Mouse (Mus musculus): ENCODE results near the gene Snrpa1. TPM values are rescaled to one million over a fixed set of nuclear protein-coding genes. Genes with fewer than 3 reads are reported as not detected.

Gene Snrpa1
- 126 and 143 TPM in 2 replicates for polyA plus RNA-seq (2015; fragmentation: Nextera tagmentation; extraction: Ambion mirVana)

DNA sequence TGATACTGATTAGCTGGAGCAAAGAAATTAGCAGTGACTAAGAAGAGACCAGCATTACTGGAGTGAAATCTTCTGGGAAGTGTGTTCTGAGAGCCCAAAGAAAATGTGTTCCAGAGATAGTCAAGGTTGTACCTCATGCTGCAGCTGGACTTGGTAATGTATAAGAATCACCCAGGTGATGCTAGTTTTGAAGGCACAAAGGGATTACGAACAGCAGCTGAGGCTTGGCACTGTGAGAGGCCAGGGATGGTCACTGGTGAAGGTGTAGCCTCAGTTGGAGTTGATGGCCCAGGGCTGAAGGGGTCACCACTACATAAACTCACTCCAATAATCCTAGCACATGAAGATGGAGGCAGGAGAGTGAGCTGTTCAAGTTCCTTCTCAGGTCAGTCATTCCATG is at the start of gene Snrpa1:
Snrpa1 (plus strand) TSS at position 301 of the 400 bp plus-strand sequence.
- H3K4me2 ChIP-seq (ENCODE audit: low read depth, low read length): peak within 1 kb of the TSS; percentile 91
- no peaks in the 10 kb centered on the region for H3K9me3 ChIP-seq (replicated peaks; ENCODE audit: control insufficient read depth, low read length)
- peak within 1 kb of the TSS; percentile 92 for H3K9ac ChIP-seq (ENCODE audit: low read length)
- H3K4me3 ChIP-seq (replicated peaks; ENCODE audit: low read length): peak within 1 kb of the TSS; percentile 85
- peaks cover 9% of the 10 kb centered on the region; the same call in 1 of the 2 replicates for H3K4me1 ChIP-seq (ENCODE audit: control insufficient read depth, insufficient read depth, low read length)
- H3K36me3 ChIP-seq (ENCODE audit: control insufficient read depth, insufficient read depth, low read length): no peaks in the 10 kb centered on the region
- H3K27ac ChIP-seq (ENCODE audit: low read length): no peak within 1 kb of the TSS
- WGBS: 73% methylated on average over 1 of the region's 1 CpGs
- no peaks in the 10 kb centered on the region for H3K27me3 ChIP-seq (ENCODE audit: control insufficient read depth, insufficient read depth, low read length)
- ATAC-seq (ENCODE audit: insufficient read depth, low FRiP score): no peak

DNA sequence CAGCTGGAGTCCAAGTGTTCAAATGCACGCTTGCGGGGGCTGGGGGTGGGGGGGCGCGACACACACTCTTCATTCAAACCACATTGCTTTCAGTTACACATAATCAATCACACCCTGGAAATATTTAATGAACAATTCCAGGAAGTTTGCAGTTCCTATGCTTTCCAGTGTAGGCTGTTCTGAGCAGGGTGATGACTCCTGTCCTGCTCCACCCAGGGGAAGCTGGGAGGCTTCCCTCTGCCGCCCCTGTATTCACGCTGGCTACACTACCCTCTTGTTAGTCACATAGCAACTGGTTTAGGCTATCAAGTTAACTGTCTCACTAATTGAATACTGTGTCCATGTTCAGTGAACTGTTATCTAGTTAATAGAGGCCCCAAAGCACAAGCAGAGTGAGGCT is 48.3 kb upstream of the Snrpa1 start:
- Histone ChIP-seq H3K9ac (ENCODE audit: low read length) (no peak overlapping the region), H3K36me3 (ENCODE audit: control insufficient read depth, insufficient read depth, low read length) (no peaks in the 10 kb centered on the region), H3K27me3 (ENCODE audit: control insufficient read depth, insufficient read depth, low read length) (no peaks in the 10 kb centered on the region), H3K9me3 (replicated peaks; ENCODE audit: control insufficient read depth, low read length) (no peaks in the 10 kb centered on the region), H3K27ac (ENCODE audit: low read length) (no peak overlapping the region), H3K4me2 (ENCODE audit: low read depth, low read length) (no peak overlapping the region), H3K4me3 (replicated peaks; ENCODE audit: low read length) (no peak overlapping the region), H3K4me1 (ENCODE audit: control insufficient read depth, insufficient read depth, low read length) (no peaks in the 10 kb centered on the region)
- 66% methylated on average over 6 of the region's 6 CpGs for WGBS
- ATAC-seq (ENCODE audit: insufficient read depth, low FRiP score): no peak

DNA sequence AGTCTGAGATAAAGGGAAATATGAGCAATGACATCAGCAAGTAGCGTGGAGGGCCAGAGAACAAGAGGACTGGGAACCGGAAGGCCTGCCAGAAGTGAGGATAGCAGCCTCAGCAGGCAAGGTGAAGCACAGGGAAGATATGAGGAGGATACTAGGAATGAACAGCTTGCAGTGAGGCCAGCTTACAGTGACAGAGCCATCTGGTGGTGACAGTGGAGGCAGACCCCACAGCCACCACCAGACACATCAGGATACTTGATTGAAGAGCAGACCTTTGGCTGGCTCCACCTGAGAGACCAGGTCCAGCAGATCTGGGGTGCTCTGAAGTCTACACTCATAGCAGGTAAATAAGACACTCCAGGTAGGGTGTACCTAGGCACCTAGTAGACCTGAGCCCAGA is 31.1 kb upstream of the Snrpa1 start:
- H3K36me3 ChIP-seq (ENCODE audit: control insufficient read depth, insufficient read depth, low read length): no peaks in the 10 kb centered on the region
- H3K27ac ChIP-seq (ENCODE audit: low read length): no peak overlapping the region
- H3K4me3 ChIP-seq (replicated peaks; ENCODE audit: low read length): no peak overlapping the region
- no peak overlapping the region for H3K4me2 ChIP-seq (ENCODE audit: low read depth, low read length)
- WGBS: 87% methylated on average over 2 of the region's 2 CpGs
- no peaks in the 10 kb centered on the region for H3K4me1 ChIP-seq (ENCODE audit: control insufficient read depth, insufficient read depth, low read length)
- H3K9ac ChIP-seq (ENCODE audit: low read length): no peak overlapping the region
- H3K27me3 ChIP-seq (ENCODE audit: control insufficient read depth, insufficient read depth, low read length): no peaks in the 10 kb centered on the region
- no peak for ATAC-seq (ENCODE audit: insufficient read depth, low FRiP score)
- 0 out of 2 replicates have a peak, but pooled peaks cover 4% of the 10 kb centered on the region for H3K9me3 ChIP-seq (replicated peaks; ENCODE audit: control insufficient read depth, low read length)

DNA sequence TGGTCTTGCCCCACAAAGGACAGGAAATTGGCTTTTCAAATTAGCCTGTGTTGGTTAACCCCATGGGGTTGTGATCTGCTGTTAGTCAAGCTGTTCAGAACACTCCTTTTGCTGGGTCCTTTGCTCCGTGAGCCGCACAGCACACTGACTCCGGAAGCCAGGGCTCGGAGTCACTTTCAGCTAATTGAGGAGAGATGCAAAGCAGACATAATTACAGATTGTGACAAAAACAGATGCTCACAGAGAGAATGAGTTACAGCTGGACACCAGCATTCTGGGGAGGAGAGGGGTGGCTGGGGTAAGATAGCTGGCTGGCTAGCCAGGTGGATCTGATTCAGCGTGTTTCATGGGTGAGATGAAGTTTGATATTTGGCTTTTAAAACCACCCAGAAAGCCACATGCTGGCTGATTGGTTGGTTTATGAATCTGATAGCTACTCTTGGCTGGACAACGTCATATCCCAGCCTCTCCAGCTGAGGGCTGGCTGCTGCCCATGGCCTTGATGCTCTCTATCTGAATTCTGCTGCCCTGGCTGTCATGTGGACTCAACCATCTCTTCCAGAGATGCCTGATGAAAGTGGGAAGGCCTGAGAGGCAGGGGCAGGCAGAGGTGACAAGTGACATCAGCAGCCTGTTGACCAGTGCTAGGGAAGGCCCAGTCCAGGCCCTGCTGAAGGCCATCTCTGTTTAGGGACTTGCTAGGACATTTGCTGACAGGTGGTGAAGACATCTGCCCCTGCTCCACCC is 29.9 kb upstream of the Snrpa1 start:
- no peak for ATAC-seq (ENCODE audit: insufficient read depth, low FRiP score)
- H3K36me3 ChIP-seq (ENCODE audit: control insufficient read depth, insufficient read depth, low read length): no peaks in the 10 kb centered on the region
- no peak overlapping the region for H3K9ac ChIP-seq (ENCODE audit: low read length)
- no peaks in the 10 kb centered on the region for H3K27me3 ChIP-seq (ENCODE audit: control insufficient read depth, insufficient read depth, low read length)
- H3K4me3 ChIP-seq (replicated peaks; ENCODE audit: low read length): no peak overlapping the region
- H3K4me1 ChIP-seq (ENCODE audit: control insufficient read depth, insufficient read depth, low read length): no peaks in the 10 kb centered on the region
- no peak overlapping the region for H3K4me2 ChIP-seq (ENCODE audit: low read depth, low read length)
- 0 out of 2 replicates have a peak, but pooled peaks cover 4% of the 10 kb centered on the region for H3K9me3 ChIP-seq (replicated peaks; ENCODE audit: control insufficient read depth, low read length)
- 56% methylated on average over 6 of the region's 6 CpGs for WGBS
- no peak overlapping the region for H3K27ac ChIP-seq (ENCODE audit: low read length)

DNA sequence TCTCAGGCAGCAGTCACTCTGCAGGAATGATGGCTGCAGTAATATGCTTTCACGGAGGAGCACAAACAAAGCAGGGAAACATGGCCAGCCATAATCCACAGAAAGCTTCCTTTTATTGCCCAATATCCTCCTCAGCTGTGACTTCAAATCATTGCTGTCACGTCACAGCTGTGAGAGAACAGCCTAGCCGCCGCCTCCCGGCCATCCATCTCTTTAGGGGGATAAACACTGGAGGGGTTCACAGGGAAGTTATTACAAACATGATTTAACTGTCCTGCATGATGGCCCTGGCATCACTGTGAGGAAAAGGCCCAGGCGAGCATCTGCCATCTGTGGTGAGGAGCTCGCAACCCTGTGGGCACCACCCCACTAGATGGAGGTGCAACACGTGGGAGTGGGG is 22.0 kb upstream of the Snrpa1 start:
- no peaks in the 10 kb centered on the region for H3K9me3 ChIP-seq (replicated peaks; ENCODE audit: control insufficient read depth, low read length)
- H3K4me3 ChIP-seq (replicated peaks; ENCODE audit: low read length): no peak overlapping the region
- no peak overlapping the region for H3K9ac ChIP-seq (ENCODE audit: low read length)
- no peaks in the 10 kb centered on the region for H3K27me3 ChIP-seq (ENCODE audit: control insufficient read depth, insufficient read depth, low read length)
- ATAC-seq (ENCODE audit: insufficient read depth, low FRiP score): no peak
- no peak overlapping the region for H3K27ac ChIP-seq (ENCODE audit: low read length)
- no peaks in the 10 kb centered on the region for H3K36me3 ChIP-seq (ENCODE audit: control insufficient read depth, insufficient read depth, low read length)
- H3K4me1 ChIP-seq (ENCODE audit: control insufficient read depth, insufficient read depth, low read length): no peaks in the 10 kb centered on the region
- WGBS: 45% methylated on average over 8 of the region's 8 CpGs
- no peak overlapping the region for H3K4me2 ChIP-seq (ENCODE audit: low read depth, low read length)

DNA sequence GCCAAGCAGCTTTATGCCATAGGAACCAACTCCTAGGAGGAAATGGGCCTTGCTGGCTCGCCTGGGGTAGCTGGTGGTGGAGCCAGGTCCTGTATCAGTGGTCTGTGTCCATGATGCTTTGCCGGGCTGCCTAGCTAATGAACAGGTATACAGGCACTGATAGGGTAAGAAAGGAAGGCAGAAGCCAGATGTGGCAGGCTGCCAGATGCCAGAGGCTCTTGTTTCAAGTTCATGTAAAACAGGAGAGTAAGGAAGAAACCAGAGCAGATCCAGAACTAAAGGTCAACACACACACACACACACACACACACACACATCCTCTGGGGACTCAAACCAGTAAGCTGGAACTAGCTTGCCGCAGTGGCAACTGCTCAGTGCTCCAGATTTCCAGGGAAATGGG is 20.5 kb upstream of the Snrpa1 start:
- Histone ChIP-seq H3K27ac (ENCODE audit: low read length) (no peak overlapping the region), H3K27me3 (ENCODE audit: control insufficient read depth, insufficient read depth, low read length) (no peaks in the 10 kb centered on the region), H3K9me3 (replicated peaks; ENCODE audit: control insufficient read depth, low read length) (no peaks in the 10 kb centered on the region), H3K9ac (ENCODE audit: low read length) (no peak overlapping the region), H3K4me2 (ENCODE audit: low read depth, low read length) (no peak overlapping the region), H3K4me1 (ENCODE audit: control insufficient read depth, insufficient read depth, low read length) (no peaks in the 10 kb centered on the region), H3K4me3 (replicated peaks; ENCODE audit: low read length) (no peak overlapping the region), H3K36me3 (ENCODE audit: control insufficient read depth, insufficient read depth, low read length) (no peaks in the 10 kb centered on the region)
- no peak for ATAC-seq (ENCODE audit: insufficient read depth, low FRiP score)
- 62% methylated on average over 3 of the region's 3 CpGs for WGBS

DNA sequence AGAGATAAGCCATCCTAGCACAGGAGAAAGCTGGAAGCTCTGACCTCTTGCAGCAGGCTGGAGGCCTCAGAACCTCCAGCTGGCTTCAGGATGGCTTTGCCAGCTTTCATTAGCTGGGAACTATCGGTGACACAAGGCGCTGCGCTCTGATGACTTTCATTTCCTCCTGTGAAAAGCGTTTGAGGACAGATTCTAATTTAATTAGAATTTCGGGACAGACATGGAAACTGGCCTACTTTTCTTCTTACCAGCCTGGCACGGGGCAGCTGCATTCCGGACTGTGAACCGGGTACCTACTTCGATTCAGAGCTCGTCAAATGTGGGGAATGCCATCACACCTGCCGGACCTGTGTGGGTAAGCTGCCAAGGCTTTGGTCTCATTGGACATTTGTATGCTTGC is 20.1 kb upstream of the Snrpa1 start:
- no peak for ATAC-seq (ENCODE audit: insufficient read depth, low FRiP score)
- Histone ChIP-seq H3K9ac (ENCODE audit: low read length) (no peak overlapping the region), H3K36me3 (ENCODE audit: control insufficient read depth, insufficient read depth, low read length) (no peaks in the 10 kb centered on the region), H3K27ac (ENCODE audit: low read length) (no peak overlapping the region), H3K27me3 (ENCODE audit: control insufficient read depth, insufficient read depth, low read length) (no peaks in the 10 kb centered on the region), H3K9me3 (replicated peaks; ENCODE audit: control insufficient read depth, low read length) (no peaks in the 10 kb centered on the region), H3K4me3 (replicated peaks; ENCODE audit: low read length) (no peak overlapping the region), H3K4me1 (ENCODE audit: control insufficient read depth, insufficient read depth, low read length) (no peaks in the 10 kb centered on the region), H3K4me2 (ENCODE audit: low read depth, low read length) (no peak overlapping the region)
- WGBS: 84% methylated on average over 11 of the region's 11 CpGs

DNA sequence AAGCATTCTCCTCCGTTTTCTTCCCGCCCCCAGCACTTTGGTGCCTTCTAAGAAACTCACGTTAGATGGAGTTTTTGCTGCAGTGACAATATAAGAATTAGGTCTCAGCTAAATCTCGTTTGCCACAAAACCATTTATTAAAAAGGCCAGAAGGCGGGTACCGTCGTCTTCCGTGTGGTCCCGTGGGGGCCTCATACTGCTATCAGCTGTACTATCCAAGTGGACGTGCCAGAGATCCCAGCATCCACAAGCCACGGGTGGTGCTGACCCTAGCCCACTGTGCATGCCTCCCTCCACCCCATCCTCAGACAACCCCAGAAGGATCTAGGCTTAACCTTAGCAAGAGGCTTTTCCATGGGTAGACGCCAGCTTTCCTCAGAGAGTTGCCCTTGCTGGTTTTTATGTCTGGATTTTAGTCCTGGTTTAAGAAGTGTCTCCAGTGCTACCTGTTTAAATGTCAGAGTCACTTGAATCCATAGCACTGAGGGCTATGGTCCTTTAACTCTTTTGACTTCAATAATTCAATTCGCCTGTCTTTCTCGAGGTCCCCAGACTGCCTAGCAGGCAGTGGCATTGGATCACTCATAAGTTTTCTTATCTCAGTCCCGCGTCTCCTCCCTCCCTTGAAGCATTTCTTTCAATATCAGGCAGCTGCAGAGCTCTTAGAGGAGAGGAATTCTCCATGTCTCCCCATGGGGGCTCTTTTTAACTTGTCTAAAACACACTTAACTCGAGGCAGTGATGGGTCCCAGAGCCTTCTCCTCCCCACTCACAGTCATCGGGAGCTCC is 18.6 kb upstream of the Snrpa1 start:
- Histone ChIP-seq H3K4me1 (ENCODE audit: control insufficient read depth, insufficient read depth, low read length) (no peaks in the 10 kb centered on the region), H3K27me3 (ENCODE audit: control insufficient read depth, insufficient read depth, low read length) (no peaks in the 10 kb centered on the region), H3K27ac (ENCODE audit: low read length) (no peak overlapping the region), H3K4me3 (replicated peaks; ENCODE audit: low read length) (no peak overlapping the region), H3K4me2 (ENCODE audit: low read depth, low read length) (no peak overlapping the region), H3K9me3 (replicated peaks; ENCODE audit: control insufficient read depth, low read length) (no peaks in the 10 kb centered on the region), H3K36me3 (ENCODE audit: control insufficient read depth, insufficient read depth, low read length) (no peaks in the 10 kb centered on the region), H3K9ac (ENCODE audit: low read length) (no peak overlapping the region)
- 80% methylated on average over 18 of the region's 18 CpGs for WGBS
- ATAC-seq (ENCODE audit: insufficient read depth, low FRiP score): no peak

All from stomach, embryonic 16.5 days (tissue).